Mouse (Mus musculus): ENCODE results near the gene Vopp1. TPM values are rescaled to one million over a fixed set of nuclear protein-coding genes. Genes with fewer than 3 reads are reported as not detected.

Vopp1 gene
- 65.2 and 74.0 TPM in 2 replicates for polyA plus RNA-seq (2021; fragmentation: Nextera tagmentation)
- long read RNA-seq, experiment 1, transcript Vopp1-201 (5 exons, 2,919 nt) = major isoform, 244 of 387 reads
- long read RNA-seq, experiment 1, transcript Vopp1-206 (6 exons, 769 nt) = minor isoform, 32 of 387 reads
- long read RNA-seq, experiment 1, partial matches to known transcripts = 6 of 387 reads
- long read RNA-seq, experiment 1, other reads (novel, unspliced or antisense) = 105 of 387 reads
- long read RNA-seq, experiment 2, full-length matches to known transcripts = 50 of 84 reads
- long read RNA-seq, experiment 2, partial matches to known transcripts = 2 of 84 reads
- long read RNA-seq, experiment 2, other reads (novel, unspliced or antisense) = 32 of 84 reads

GRCm38 (mm10) chr6:57824422-57825258, at the start of gene Vopp1:
Vopp1 (minus strand) TSS chr6:57825159.

GRCm38 (mm10) chr6:57850286-57850685, 25.3 kb upstream of the Vopp1 start, which contains the start of gene Vmn1r21:
Vmn1r21 (minus strand) TSS chr6:57850343.

GRCm38 (mm10) chr6:57702376-57702742, 122.6 kb downstream of the Vopp1 start, which contains the start of gene Lancl2:
Lancl2 (plus strand) TSS chr6:57702540.

GRCm38 (mm10) chr6:57691467-57692261, 133.3 kb downstream of the Vopp1 start, which contains the start of gene Pyurf:
Pyurf (minus strand) TSS chr6:57692078.

Other genes with a start within 250 kb of the Vopp1 start
- 2.7 and 4.8 TPM in 2 replicates for gene Herc6, start 244.2 kb downstream of the Vopp1 start, polyA plus RNA-seq (2021; fragmentation: Nextera tagmentation)
- gene Pyurf, start 133.1 kb downstream of the Vopp1 start, polyA plus RNA-seq (2021; fragmentation: Nextera tagmentation) = 11.3 and 15.7 TPM in 2 replicates
- 45.5 and 55.7 TPM in 2 replicates for gene Lancl2, start 122.6 kb downstream of the Vopp1 start, polyA plus RNA-seq (2021; fragmentation: Nextera tagmentation)
- not detected in 2 replicates for gene Vmn1r21, start 25.2 kb upstream of the Vopp1 start, polyA plus RNA-seq (2021; fragmentation: Nextera tagmentation)
- not detected in 2 replicates for gene Vmn1r22, start 82.9 kb upstream of the Vopp1 start, polyA plus RNA-seq (2021; fragmentation: Nextera tagmentation)
- not detected in 2 replicates for gene Vmn1r23, start 101.7 kb upstream of the Vopp1 start, polyA plus RNA-seq (2021; fragmentation: Nextera tagmentation)
- not detected in 2 replicates for gene Vmn1r24, start 136.3 kb upstream of the Vopp1 start, polyA plus RNA-seq (2021; fragmentation: Nextera tagmentation)
- not detected in 2 replicates for gene Vmn1r25, start 155.7 kb upstream of the Vopp1 start, polyA plus RNA-seq (2021; fragmentation: Nextera tagmentation)
- not detected in 2 replicates for gene Vmn1r26, start 190.0 kb upstream of the Vopp1 start, polyA plus RNA-seq (2021; fragmentation: Nextera tagmentation)

Measured in left cerebral cortex, adult 6 months (tissue).